Mouse (Mus musculus): Measurements from ENCODE around the gene Mtch1.

Gene Mtch1

GRCm38 (mm10) chr17:29310056-29310623 is 37.6 kb downstream of the Mtch1 start:
- DNase-seq (ENCODE audit: low spot score in 2 of 2), result no peak

- no peak for DNase-seq (ENCODE audit: low spot score in 2 of 2)
Observed at GRCm38 (mm10) chr17:29305871-29306270, 41.9 kb downstream of the Mtch1 start.

GRCm38 (mm10) chr17:29305058-29305806 is 42.5 kb downstream of the Mtch1 start:
- DNase-seq (ENCODE audit: low spot score in 2 of 2), result no peak

GRCm38 (mm10) chr17:29304376-29305057 is 43.2 kb downstream of the Mtch1 start:
- no peak for DNase-seq (ENCODE audit: low spot score in 2 of 2)

- DNase-seq (ENCODE audit: low spot score in 2 of 2), result no peak
Observed at GRCm38 (mm10) chr17:29303856-29304255, 43.9 kb downstream of the Mtch1 start.

GRCm38 (mm10) chr17:29303087-29303486 is 44.6 kb downstream of the Mtch1 start:
- DNase-seq (ENCODE audit: low spot score in 2 of 2), result no peak

GRCm38 (mm10) chr17:29302149-29302548 is 45.6 kb downstream of the Mtch1 start:
- DNase-seq (ENCODE audit: low spot score in 2 of 2), result no peak

GRCm38 (mm10) chr17:29301421-29301820 is 46.3 kb downstream of the Mtch1 start:
- no peak for DNase-seq (ENCODE audit: low spot score in 2 of 2)

GRCm38 (mm10) chr17:29300926-29301325 is 46.8 kb downstream of the Mtch1 start:
- no peak for DNase-seq (ENCODE audit: low spot score in 2 of 2)

- no peak for DNase-seq (ENCODE audit: low spot score in 2 of 2)
Observed at GRCm38 (mm10) chr17:29299282-29299681, 48.5 kb downstream of the Mtch1 start.

- no peak for DNase-seq (ENCODE audit: low spot score in 2 of 2)
Observed at GRCm38 (mm10) chr17:29297813-29298212, 49.9 kb downstream of the Mtch1 start.

GRCm38 (mm10) chr17:29297321-29297720 is 50.4 kb downstream of the Mtch1 start:
- DNase-seq (ENCODE audit: low spot score in 2 of 2), result no peak

GRCm38 (mm10) chr17:29295835-29296234 is 51.9 kb downstream of the Mtch1 start:
- DNase-seq (ENCODE audit: low spot score in 2 of 2), result no peak

- peak in 1 of 2 experiments; percentile 36 for DNase-seq (ENCODE audit: low spot score in 2 of 2)
Observed at GRCm38 (mm10) chr17:29293807-29294605, 53.7 kb downstream of the Mtch1 start.

- DNase-seq (ENCODE audit: low spot score in 2 of 2), result no peak
Observed at GRCm38 (mm10) chr17:29292996-29293395, 54.7 kb downstream of the Mtch1 start.

GRCm38 (mm10) chr17:29291793-29292192 is 55.9 kb downstream of the Mtch1 start:
- no peak for DNase-seq (ENCODE audit: low spot score in 2 of 2)

GRCm38 (mm10) chr17:29282216-29282952 is 65.3 kb downstream of the Mtch1 start:
- no peak for DNase-seq (ENCODE audit: low spot score in 2 of 2)
